Comparison of ENCODE assay signal across 8 mouse cellular contexts in the genomic region with DNA sequence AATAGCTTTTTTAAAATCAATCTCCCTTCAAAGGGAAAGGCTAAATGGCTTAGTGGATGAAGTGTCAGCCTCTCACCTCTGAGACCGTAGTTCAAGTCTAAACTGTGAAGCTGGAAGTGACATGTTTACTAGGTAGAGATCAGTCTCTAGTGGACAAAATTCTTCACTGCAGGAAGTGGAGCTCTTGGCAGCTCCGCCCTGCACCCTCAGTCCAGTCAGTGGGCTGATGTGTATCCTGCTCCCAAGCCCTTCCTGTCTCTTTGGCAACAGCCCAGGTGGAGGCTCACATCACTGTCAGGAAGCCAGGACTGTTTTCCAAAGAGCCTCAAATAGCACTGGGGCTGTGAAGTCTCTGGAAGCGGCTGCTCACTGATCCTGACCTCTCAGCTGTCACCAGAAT.
DNase-seq lines count a peak whose midpoint lies in the region; ATAC-seq and TF ChIP-seq lines count a peak whose summit lies in the region.

No protein-coding gene starts in this region.

- H3K36me3 ChIP-seq in hindbrain, embryonic 16.5 days (ENCODE audit: control insufficient read depth, insufficient read depth, low read length) = no peaks in the 10 kb centered on the region
- no peaks in the 10 kb centered on the region for H3K36me3 ChIP-seq in limb, embryonic 15.5 days

- no peaks in the 10 kb centered on the region for H3K9me3 ChIP-seq in hindbrain, embryonic 16.5 days (ENCODE audit: control insufficient read depth, low read length)
- H3K9me3 ChIP-seq in limb, embryonic 15.5 days = no peaks in the 10 kb centered on the region

- H3K4me3 ChIP-seq in left cerebral cortex, adult 2 months = no peak overlapping the region
- H3K4me3 ChIP-seq in hindbrain, embryonic 16.5 days (ENCODE audit: low read length) = no peak overlapping the region
- no peak overlapping the region for H3K4me3 ChIP-seq in limb, embryonic 15.5 days

- no peak overlapping the region for H3K9ac ChIP-seq in hindbrain, embryonic 16.5 days (ENCODE audit: low read depth, low read length)
- no peak overlapping the region for H3K9ac ChIP-seq in limb, embryonic 15.5 days

- no peak overlapping the region for H3K27ac ChIP-seq in left cerebral cortex, adult 2 months
- no peak overlapping the region for H3K27ac ChIP-seq in hindbrain, embryonic 16.5 days (ENCODE audit: low read depth, low read length)
- H3K27ac ChIP-seq in limb, embryonic 15.5 days = no peak overlapping the region

- DNase-seq in left cerebral cortex, adult 2 months (ENCODE audit: extremely low spot score in 1 of 2, low spot score in 2 of 2) = peak in 1 of 2 experiments; percentile 13
- DNase-seq in left cerebral cortex, postnatal 36 days (ENCODE audit: low spot score in 2 of 2) = no peak
- peak; percentile 61 to 66 for DNase-seq in adrenal gland, postnatal 36 days
- peak; percentile 33 to 45 for DNase-seq in gastrocnemius, adult 8-10 months (ENCODE audit: low spot score in 2 of 2)
- DNase-seq in ovary, postnatal 10 days (ENCODE audit: low spot score) = peak; percentile 2
- no peak for DNase-seq in thymus, postnatal 0 days (ENCODE audit: low spot score)

- TF ChIP-seq CTCF in left cerebral cortex, adult 2 months (IDR thresholded peaks at IDR 0.05) = peak; percentile 60

- 44% methylated on average over 3 of the region's 3 CpGs for WGBS in hindbrain, embryonic 16.5 days
- WGBS in limb, embryonic 15.5 days = 33% methylated on average over 3 of the region's 3 CpGs

- peak; percentile 82 for ATAC-seq in hindbrain, embryonic 16.5 days
- ATAC-seq in limb, embryonic 15.5 days (ENCODE audit: insufficient number of reproducible peaks, low FRiP score, low TSS enrichment, low read depth) = 0 out of 2 replicates have a peak, but pooled peaks have one; percentile 52

- no peak overlapping the region for H3K4me2 ChIP-seq in hindbrain, embryonic 16.5 days (ENCODE audit: low read length)
- no peak overlapping the region for H3K4me2 ChIP-seq in limb, embryonic 15.5 days

- no peaks in the 10 kb centered on the region for H3K4me1 ChIP-seq in hindbrain, embryonic 16.5 days (ENCODE audit: control insufficient read depth, insufficient read depth, low read depth, low read length)
- H3K4me1 ChIP-seq in limb, embryonic 15.5 days = no peaks in the 10 kb centered on the region

- H3K27me3 ChIP-seq in hindbrain, embryonic 16.5 days (replicated peaks; ENCODE audit: control insufficient read depth, insufficient read depth, low read length) = no peaks in the 10 kb centered on the region
- H3K27me3 ChIP-seq in limb, embryonic 15.5 days = no peaks in the 10 kb centered on the region

- intact Hi-C loops in left cerebral cortex, adult 2 months (cut with DNase I) = no loop called here
- intact Hi-C loops in left cerebral cortex, postnatal 36 days (cut with DNase I) = no loop called here

Comparison
In these comparisons a context has a peak if more than half of its experiments do, and no peak if none do; other contexts are left out.
1. DNase-seq: peak in adrenal gland, postnatal 36 days (2 of 2), gastrocnemius, adult 8-10 months (2 of 2) and ovary, postnatal 10 days (single experiment); none in left cerebral cortex, postnatal 36 days (0 of 2) and thymus, postnatal 0 days (single experiment).